Mouse (Mus musculus): ENCODE results near the gene Tmem217. TPM values are rescaled to one million over a fixed set of nuclear protein-coding genes. Genes with fewer than 3 reads are reported as not detected.

Gene Tmem217
- total and polyA plus RNA-seq, 3 experiments = 0.26 to 0.76 TPM; not detected in 1

DNA sequence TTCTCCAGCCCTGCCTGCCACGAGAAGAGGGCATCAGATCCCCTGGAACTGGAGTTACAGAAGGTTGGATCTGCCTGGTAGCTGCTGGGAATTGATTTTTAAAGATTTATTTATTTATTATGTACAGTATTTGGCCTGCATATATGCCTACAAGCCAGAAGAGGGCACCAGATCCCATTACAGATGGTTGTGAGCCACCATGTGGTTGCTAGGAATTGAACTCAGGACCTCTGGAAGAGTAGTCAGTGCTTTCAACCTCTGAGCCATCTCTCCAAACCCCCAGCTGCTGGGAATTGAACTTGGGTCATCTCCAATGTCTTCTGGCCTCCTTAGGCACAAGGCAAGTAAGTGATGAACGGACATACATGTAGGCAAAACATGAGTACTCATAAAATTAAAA lies 8.1 kb downstream of the Tmem217 start:
- Histone ChIP-seq H3K27ac (ENCODE audit: insufficient read depth, low read depth) (no peak overlapping the region), H3K36me3 (replicated peaks in 1 of 2; ENCODE audit: control insufficient read depth in 1 of 2, insufficient read depth in 1 of 2, low read length in 1 of 2) (no peaks in the 10 kb centered on the region), H3K4me3 (replicated peaks in 1 of 3; ENCODE audit: low read depth in 2 of 3, low read length in 2 of 3, poor library complexity in 1 of 3) (no peak overlapping the region), H3K4me1 (ENCODE audit: control insufficient read depth in 1 of 2, insufficient read depth in 2 of 2) (peaks cover 0 to 3% of the 10 kb centered on the region in 2 experiments; a peak in 1 of 4 replicates), H3K4me2 (ENCODE audit: insufficient read depth, low read depth, poor library complexity, severe bottlenecking) (no peak overlapping the region), H3K27me3 (replicated peaks) (peaks cover 5% of the 10 kb centered on the region), H3K9me3 (replicated peaks; ENCODE audit: low read length) (peaks cover 10% of the 10 kb centered on the region), H3K9ac (ENCODE audit: insufficient read depth, low read depth) (no peak overlapping the region), H3K79me2 (replicated peaks; ENCODE audit: control insufficient read depth, extremely low read depth, insufficient read depth, poor library complexity, severe bottlenecking) (no peaks in the 10 kb centered on the region)
- no peak for DNase-seq (ENCODE audit: extremely low read depth)
- no peak for TF ChIP-seq TCF12 (IDR thresholded peaks at IDR 0.05; ENCODE audit: low read depth, low read length)
- 0 out of 4 replicates have a peak, but pooled peaks of 1 of the 2 experiments have one; percentile 16 for TF ChIP-seq CTCF (conservative IDR thresholded peaks at IDR 0.05 in 1 of 2, IDR thresholded peaks at IDR 0.05 in 1 of 2; ENCODE audit: low read depth in 2 of 2, low read length in 2 of 2)
- in situ Hi-C loops (cut with MboI; ENCODE audit: low pct_ligation_motif_present, low pct_unique_long_range_greater_than_20kb, low sequenced_read_pairs) (no loop called here), dilution Hi-C loops (cut with MboI; ENCODE audit: extremely low pct_ligation_motif_present, extremely low pct_unique_long_range_greater_than_20kb, low sequenced_read_pairs) (no loop called here)

DNA sequence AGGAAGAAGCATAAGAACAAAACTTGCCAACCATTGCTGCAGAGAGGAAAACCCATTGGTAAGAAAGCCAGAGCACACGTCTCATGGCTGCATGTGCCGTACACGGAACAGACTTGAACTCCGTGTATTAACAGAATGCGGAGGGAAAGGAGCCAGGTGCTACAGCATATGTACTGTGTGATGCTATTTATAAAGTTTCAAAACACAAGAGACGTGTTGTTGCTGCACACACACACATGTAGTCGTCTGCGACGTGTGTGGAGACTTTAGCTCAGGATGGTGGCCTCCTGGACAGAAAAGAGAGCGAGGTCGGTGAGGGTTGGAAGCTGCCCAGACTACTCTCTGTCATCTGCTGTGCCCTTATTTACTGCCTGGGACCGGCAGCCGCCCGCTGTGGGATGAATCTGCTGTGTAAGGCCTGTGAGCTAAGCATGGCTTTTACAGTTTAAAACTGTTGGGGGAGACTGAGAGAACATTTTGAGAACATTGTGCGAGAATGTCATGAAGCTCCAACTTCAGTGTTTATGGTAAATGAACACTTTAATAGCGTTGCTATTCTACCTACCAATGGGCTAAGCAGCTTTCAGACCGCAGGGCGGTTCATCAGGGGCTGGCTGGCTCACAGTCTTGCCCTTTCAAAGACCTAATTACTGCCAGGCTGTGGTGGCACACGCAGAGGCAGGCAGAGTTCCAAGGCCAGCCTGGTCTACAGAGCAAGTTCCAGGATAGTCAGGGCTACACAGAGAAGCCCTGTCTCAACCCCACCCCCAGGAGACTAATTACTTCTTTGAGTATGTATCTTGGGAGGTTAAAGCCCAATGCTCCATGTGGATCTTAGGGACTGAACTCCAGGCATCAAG lies 9.1 kb downstream of the Tmem217 start:
- peaks cover 10% of the 10 kb centered on the region for H3K9me3 ChIP-seq (replicated peaks; ENCODE audit: low read length)
- H3K4me1 ChIP-seq (ENCODE audit: control insufficient read depth in 1 of 2, insufficient read depth in 2 of 2) = no peaks in the 10 kb centered on the region
- H3K27me3 ChIP-seq (replicated peaks) = peaks cover 5% of the 10 kb centered on the region
- no peak for TF ChIP-seq EP300 (IDR thresholded peaks at IDR 0.05; ENCODE audit: low read length)
- no peak for TF ChIP-seq RAD21 (IDR thresholded peaks at IDR 0.05; ENCODE audit: low read depth, low read length)
- no peak overlapping the region for H3K9ac ChIP-seq (ENCODE audit: insufficient read depth, low read depth)
- no peak for DNase-seq (ENCODE audit: extremely low read depth)
- H3K4me3 ChIP-seq (replicated peaks in 1 of 3; ENCODE audit: low read depth in 2 of 3, low read length in 2 of 3, poor library complexity in 1 of 3) = no peak overlapping the region
- H3K79me2 ChIP-seq (replicated peaks; ENCODE audit: control insufficient read depth, extremely low read depth, insufficient read depth, poor library complexity, severe bottlenecking) = no peaks in the 10 kb centered on the region
- H3K27ac ChIP-seq (ENCODE audit: insufficient read depth, low read depth) = no peak overlapping the region
- no peaks in the 10 kb centered on the region for H3K36me3 ChIP-seq (replicated peaks in 1 of 2; ENCODE audit: control insufficient read depth in 1 of 2, insufficient read depth in 1 of 2, low read length in 1 of 2)
- H3K4me2 ChIP-seq (ENCODE audit: insufficient read depth, low read depth, poor library complexity, severe bottlenecking) = no peak overlapping the region
- dilution Hi-C loops (cut with MboI; ENCODE audit: extremely low pct_ligation_motif_present, extremely low pct_unique_long_range_greater_than_20kb, low sequenced_read_pairs) = no loop called here
- in situ Hi-C loops (cut with MboI; ENCODE audit: low pct_ligation_motif_present, low pct_unique_long_range_greater_than_20kb, low sequenced_read_pairs) = no loop called here

DNA sequence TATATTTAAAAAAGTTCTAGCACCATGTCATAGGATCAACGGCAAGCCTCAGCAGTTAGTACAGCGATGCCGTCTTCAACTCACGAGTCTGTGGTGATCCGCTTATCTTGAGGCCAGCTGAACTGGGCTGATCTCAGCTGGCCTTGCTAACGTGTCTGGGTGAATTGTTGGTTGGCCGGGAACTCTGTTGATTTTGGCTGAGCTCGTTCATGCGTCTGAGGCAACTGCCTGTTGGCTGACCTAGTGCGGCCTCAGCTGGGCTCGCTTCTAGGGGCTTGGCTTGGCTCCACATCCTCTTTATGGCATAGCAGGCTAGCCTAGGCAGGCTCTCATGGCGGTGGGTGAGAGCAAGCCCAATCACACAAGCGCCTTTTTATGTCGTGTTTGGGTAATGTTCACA lies 10.8 kb downstream of the Tmem217 start:
- Histone ChIP-seq H3K27ac (ENCODE audit: insufficient read depth, low read depth) (no peak overlapping the region), H3K4me1 (ENCODE audit: control insufficient read depth in 1 of 2, insufficient read depth in 2 of 2) (no peaks in the 10 kb centered on the region), H3K9ac (ENCODE audit: insufficient read depth, low read depth) (no peak overlapping the region), H3K36me3 (replicated peaks in 1 of 2; ENCODE audit: control insufficient read depth in 1 of 2, insufficient read depth in 1 of 2, low read length in 1 of 2) (no peaks in the 10 kb centered on the region), H3K9me3 (replicated peaks; ENCODE audit: low read length) (peaks cover 10% of the 10 kb centered on the region), H3K4me3 (replicated peaks in 1 of 3; ENCODE audit: low read depth in 2 of 3, low read length in 2 of 3, poor library complexity in 1 of 3) (no peak overlapping the region), H3K79me2 (replicated peaks; ENCODE audit: control insufficient read depth, extremely low read depth, insufficient read depth, poor library complexity, severe bottlenecking) (no peaks in the 10 kb centered on the region), H3K27me3 (replicated peaks) (no peaks in the 10 kb centered on the region), H3K4me2 (ENCODE audit: insufficient read depth, low read depth, poor library complexity, severe bottlenecking) (no peak overlapping the region)
- in situ Hi-C loops (cut with MboI; ENCODE audit: low pct_ligation_motif_present, low pct_unique_long_range_greater_than_20kb, low sequenced_read_pairs) (no loop called here), dilution Hi-C loops (cut with MboI; ENCODE audit: extremely low pct_ligation_motif_present, extremely low pct_unique_long_range_greater_than_20kb, low sequenced_read_pairs) (no loop called here)
- TF ChIP-seq JUN (IDR thresholded peaks at IDR 0.05; ENCODE audit: insufficient read depth, low read depth, low read length) (no peak), GABPA (IDR thresholded peaks at IDR 0.05; ENCODE audit: insufficient replicate concordance, low read depth, low read length) (no peak), MEF2A (IDR thresholded peaks at IDR 0.05; ENCODE audit: borderline replicate concordance, low read depth, low read length) (no peak), KAT2A (IDR thresholded peaks at IDR 0.05; ENCODE audit: insufficient replicate concordance, low read length) (no peak), ZKSCAN1 (IDR thresholded peaks at IDR 0.05; ENCODE audit: borderline replicate concordance, low read depth, low read length) (no peak), TCF12 (IDR thresholded peaks at IDR 0.05; ENCODE audit: low read depth, low read length) (no peak), ELF1 (IDR thresholded peaks at IDR 0.05; ENCODE audit: low read depth, low read length) (no peak), CTCF (conservative IDR thresholded peaks at IDR 0.05 in 1 of 2, IDR thresholded peaks at IDR 0.05 in 1 of 2; ENCODE audit: low read depth in 2 of 2, low read length in 2 of 2) (no peak), E2F4 (IDR thresholded peaks at IDR 0.05; ENCODE audit: insufficient replicate concordance, low read depth, low read length) (no peak)
- no peak for DNase-seq (ENCODE audit: extremely low read depth)

Data from CH12.LX (cell line).